Mouse (Mus musculus) erythroblast, embryonic 14.5 days (primary cell): ENCODE results near the gene Mmgt2.

Experiments
- GATA1 ChIP-seq: IDR thresholded peaks from 2 replicates; pipeline ENCODE4 v1.6.1; 2012; ENCODE audit warnings: low read length, inconsistent platforms, mixed read lengths
- TAL1 ChIP-seq: IDR thresholded peaks from 3 replicates; pipeline ENCODE4 v1.6.1; 2012; ENCODE audit warnings: low read length, inconsistent platforms, mixed read lengths

GRCm38 (mm10) chr11:62675480-62676289, 27.2 kb downstream of the Mmgt2 start:
- no peak for TF ChIP-seq TAL1
- TF ChIP-seq GATA1, result no peak
